Mouse (Mus musculus) adrenal gland, postnatal 4 days (tissue): Measurements from ENCODE around the gene Ahnak. TPM values are rescaled to one million over a fixed set of nuclear protein-coding genes. Genes with fewer than 3 reads are reported as not detected.

ENCODE experiments used
- total RNA-seq, 2 experiments: library from RNA; stranded (reverse); gene quantifications; 2 replicates each; pipeline ENCODE4 v1.2.3; 2021

Ahnak gene
- total RNA-seq, 2 experiments from 2014 or later, result 125 to 131 TPM

Other genes with a start within 250 kb of the Ahnak start
- 1 to 10 TPM; 2.3 to 2.5 TPM for gene 1700092M07Rik, start 248.6 kb upstream of the Ahnak start, total RNA-seq
- 100 to 1,000 TPM; 118 to 125 TPM for gene Stx5a, start 247.9 kb upstream of the Ahnak start, total RNA-seq
- 100 to 1,000 TPM; 124 to 145 TPM for gene Nxf1, start 232.2 kb upstream of the Ahnak start, total RNA-seq
- gene Tmem223, start 218.3 kb upstream of the Ahnak start, total RNA-seq, result 100 to 1,000 TPM; 102 to 103 TPM
- gene Tmem179b, start 214.8 kb upstream of the Ahnak start, total RNA-seq, result 10 to 100 TPM; 65.4 to 68.6 TPM
- 10 to 100 TPM; 18.3 to 18.9 TPM for gene Taf6l, start 202.9 kb upstream of the Ahnak start, total RNA-seq
- gene Polr2g, start 190.7 kb upstream of the Ahnak start, total RNA-seq, result 100 to 1,000 TPM; 103 TPM
- 1 to 10 TPM; 2.0 to 2.4 TPM for gene Zbtb3, start 186.7 kb upstream of the Ahnak start, total RNA-seq
- 10 to 100 TPM; 32.1 to 34.3 TPM for gene Ttc9c, start 170.0 kb upstream of the Ahnak start, total RNA-seq
- gene Hnrnpul2, start 169.3 kb upstream of the Ahnak start, total RNA-seq, result 10 to 100 TPM; 73.5 to 83.1 TPM
- not detected for gene AC129217.1, start 159.5 kb upstream of the Ahnak start, total RNA-seq
- gene Bscl2, start 151.8 kb upstream of the Ahnak start, total RNA-seq, result 100 to 1,000 TPM in 1 of 2 experiments, 10 to 100 TPM in 1; 91.5 to 102 TPM
- gene Gng3, start 150.1 kb upstream of the Ahnak start, total RNA-seq, result 10 to 100 TPM; 14.5 to 16.3 TPM
- 1 to 10 TPM; 3.5 to 4.2 TPM for gene Lrrn4cl, start 138.5 kb upstream of the Ahnak start, total RNA-seq
- 100 to 1,000 TPM; 217 to 224 TPM for gene Ubxn1, start 117.8 kb upstream of the Ahnak start, total RNA-seq
- 10 to 100 TPM; 56.6 to 59.1 TPM for gene Uqcc3, start 108.4 kb upstream of the Ahnak start, total RNA-seq
- 10 to 100 TPM; 11.8 to 12.7 TPM for gene Lbhd1, start 105.6 kb upstream of the Ahnak start, total RNA-seq
- gene Gm49403, start 105.4 kb upstream of the Ahnak start, total RNA-seq, result not detected
- gene 1810009A15Rik, start 100.4 kb upstream of the Ahnak start, total RNA-seq, result 10 to 100 TPM; 36.7 to 37.7 TPM
- gene Gm49416, start 100.4 kb upstream of the Ahnak start, total RNA-seq, result 1 to 10 TPM; 2.8 to 3.3 TPM
- 10 to 100 TPM; 29.6 to 30.9 TPM for gene Ints5, start 96.3 kb upstream of the Ahnak start, total RNA-seq
- 100 to 1,000 TPM; 183 to 194 TPM for gene Ganab, start 91.2 kb upstream of the Ahnak start, total RNA-seq
- 10 to 100 TPM; 56.2 to 56.8 TPM for gene B3gat3, start 68.9 kb upstream of the Ahnak start, total RNA-seq
- gene Rom1, start 59.9 kb upstream of the Ahnak start, total RNA-seq, result 10 to 100 TPM; 13.3 to 15.3 TPM
- gene Eml3, start 59.7 kb upstream of the Ahnak start, total RNA-seq, result 10 to 100 TPM; 65.2 to 72.1 TPM
- gene Mta2, start 47.4 kb upstream of the Ahnak start, total RNA-seq, result 100 to 1,000 TPM; 141 to 144 TPM
- 10 to 100 TPM; 23.2 to 26.9 TPM for gene Tut1, start 35.4 kb upstream of the Ahnak start, total RNA-seq
- gene Eef1g, start 22.2 kb upstream of the Ahnak start, total RNA-seq, result 100 to 1,000 TPM; 505 to 508 TPM
- not detected for gene Scgb1a1, start 98.7 kb downstream of the Ahnak start, total RNA-seq
- 10 to 100 TPM; 23.7 to 25.1 TPM for gene Asrgl1, start 146.4 kb downstream of the Ahnak start, total RNA-seq